Mouse (Mus musculus) neural tube, embryonic 10.5 days (tissue): ENCODE measurements around the gene Olfr120.
"Not testable (repeated sequence)": the region's sequence is repeated elsewhere in the genome, so short reads cannot be mapped to it uniquely, and the experiment has no call there.

ENCODE experiments used
- DNase-seq: peaks from one replicate; pipeline ENCODE4 v3.0.0-alpha.2; 2017; ENCODE audit warnings: low spot score; ENCODE audit errors: extremely low spot score

The Olfr120 gene

DNA sequence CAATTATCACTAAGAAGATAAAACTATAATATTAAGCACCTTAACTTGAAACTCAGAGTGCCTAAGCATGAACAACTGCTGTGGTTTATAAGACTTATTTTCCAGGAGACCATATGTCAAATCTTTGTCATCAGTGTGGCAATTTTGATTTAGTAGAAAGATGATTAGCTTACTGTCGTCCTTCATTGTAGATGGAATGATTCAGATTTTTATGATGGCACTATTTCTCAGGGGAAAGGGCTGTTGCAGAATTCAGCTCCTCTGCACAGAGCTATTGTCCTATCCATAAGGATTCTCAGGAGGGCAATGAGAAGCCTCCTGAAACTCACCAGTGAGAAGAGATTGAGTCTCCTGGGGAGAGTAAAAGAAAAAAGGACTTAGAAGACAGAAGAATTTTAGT, at the start of gene Olfr120:
Gene Olfr120 (plus strand): TSS at position 301 of the 400 bp plus-strand sequence.
- DNase-seq: no peak

DNA sequence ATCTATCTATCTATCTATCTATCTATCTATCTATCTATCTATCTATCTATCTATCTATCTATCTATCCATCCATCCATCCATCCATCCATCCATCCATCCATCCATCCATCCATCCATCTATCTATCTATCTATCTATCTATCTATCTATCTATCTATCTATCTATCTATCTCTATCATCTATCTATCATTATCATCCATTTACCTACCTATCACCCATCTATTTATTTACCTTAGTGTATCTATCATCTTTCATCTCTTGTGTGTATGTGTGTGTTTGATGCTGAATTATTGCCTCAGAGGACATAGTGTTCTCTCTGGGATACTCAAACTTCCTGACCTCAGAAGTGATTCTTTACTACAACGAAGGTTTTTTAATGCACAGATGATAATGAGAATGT, 25.3 kb upstream of the Olfr120 start, which contains the start of gene Olfr119:
Gene Olfr119 (plus strand): TSS at position 301 of the 400 bp plus-strand sequence.
- not testable (repeated sequence) for DNase-seq

- DNase-seq: no peak
Measured at GRCm38 (mm10) chr17:37738070-37738469, 16.5 kb downstream of the Olfr120 start.

GRCm38 (mm10) chr17:37768307-37768706, 46.7 kb downstream of the Olfr120 start, which contains the start of gene Olfr122:
Gene Olfr122 (plus strand): TSS chr17:37768607.
- no peak for DNase-seq
